Mouse (Mus musculus) neural tube, embryonic 13.5 days (tissue): ENCODE measurements around the gene Porcn. TPM values are rescaled to one million over a fixed set of nuclear protein-coding genes. Genes with fewer than 3 reads are reported as not detected.

Experiments
- ATAC-seq: fragments of 200-750 bp; cut with Nextera tagmentation; 2 replicates; pipeline ENCODE4 v1.8.0; 2017; ENCODE audit warnings: low read depth, mild to moderate bottlenecking, moderate TSS enrichment, moderate library complexity
- H3K27ac ChIP-seq: fragments of 300-500 bp; sonication (generic); replicated peaks from 2 replicates; pipeline ENCODE4 v1.5.1; 2015; ENCODE audit warnings: moderate library complexity, mild to moderate bottlenecking, inconsistent platforms
- H3K27me3 ChIP-seq: fragments of 300-500 bp; sonication (generic); 2 replicates; pipeline ENCODE4 v1.6.1; 2015; ENCODE audit warnings: mild to moderate bottlenecking, inconsistent platforms
- H3K36me3 ChIP-seq: fragments of 300-500 bp; sonication (generic); 2 replicates; pipeline ENCODE4 v1.6.1; 2015; ENCODE audit warnings: mild to moderate bottlenecking, inconsistent platforms
- H3K4me1 ChIP-seq: fragments of 300-500 bp; sonication (generic); replicated peaks from 2 replicates; pipeline ENCODE4 v1.6.1; 2015; ENCODE audit warnings: inconsistent platforms
- H3K4me2 ChIP-seq: fragments of 300-500 bp; sonication (generic); 2 replicates; pipeline ENCODE4 v1.6.1; 2015; ENCODE audit warnings: inconsistent platforms, mild to moderate bottlenecking, moderate library complexity
- H3K4me3 ChIP-seq: fragments of 300-500 bp; sonication (generic); 2 replicates; pipeline ENCODE4 v1.5.1; 2015; ENCODE audit warnings: mild to moderate bottlenecking, inconsistent platforms
- H3K9ac ChIP-seq: fragments of 300-500 bp; sonication (generic); 2 replicates; pipeline ENCODE4 v1.6.1; 2015; ENCODE audit warnings: moderate library complexity, mild to moderate bottlenecking, inconsistent platforms
- H3K9me3 ChIP-seq: fragments of 300-500 bp; sonication (generic); 2 replicates; pipeline ENCODE4 v1.6.1; 2016; ENCODE audit warnings: inconsistent platforms
- WGBS: fragments of 180-500 bp; shearing (Covaris S2); methylation state at CpG from one replicate; pipeline ENCODE4 v1.1.7; 2015; 5-methylcytosine and 5-hydroxymethylcytosine counted together
- polyA plus RNA-seq: library from polyadenylated mRNA; unstranded; fragments of >200 nt; fragmentation: Nextera tagmentation; extraction: Ambion mirVana; gene quantifications from 2 replicates; pipeline ENCODE4 v1.2.1, GENCODE M21; 2015

Porcn gene
- polyA plus RNA-seq, result 40.9 and 47.3 TPM in 2 replicates

- H3K27ac ChIP-seq, result peak within 1 kb of the TSS; percentile 74
- H3K4me1 ChIP-seq, result peaks cover 5% of the 10 kb centered on the region
- WGBS, result 8% methylated on average over 41 of the region's 46 CpGs
- ATAC-seq, result peak; percentile 95
- H3K27me3 ChIP-seq, result no peaks in the 10 kb centered on the region
- peak within 1 kb of the TSS; percentile 77 for H3K9ac ChIP-seq
- 0 out of 2 replicates have a peak, but pooled peaks cover 6% of the 10 kb centered on the region for H3K36me3 ChIP-seq
- H3K4me3 ChIP-seq, result peak within 1 kb of the TSS; percentile 52
- peak within 1 kb of the TSS; percentile 60 for H3K4me2 ChIP-seq
- no peaks in the 10 kb centered on the region for H3K9me3 ChIP-seq
Observed at GRCm38 (mm10) chrX:8206015-8206693, at the start of gene Porcn. Porcn (minus strand) TSS chrX:8206525.

GRCm38 (mm10) chrX:8255807-8256206 is 49.5 kb upstream of the Porcn start:
- no peaks in the 10 kb centered on the region for H3K36me3 ChIP-seq
- WGBS, result 62% methylated on average over 2 of the region's 6 CpGs
- no peak overlapping the region for H3K4me2 ChIP-seq
- ATAC-seq, result no peak
- H3K4me3 ChIP-seq, result no peak overlapping the region
- no peak overlapping the region for H3K9ac ChIP-seq
- no peak overlapping the region for H3K27ac ChIP-seq
- H3K9me3 ChIP-seq, result no peaks in the 10 kb centered on the region
- H3K4me1 ChIP-seq, result peaks cover 8% of the 10 kb centered on the region
- no peaks in the 10 kb centered on the region for H3K27me3 ChIP-seq

- Histone ChIP-seq H3K4me1 (peaks cover 9% of the 10 kb centered on the region), H3K36me3 (peaks cover 6% of the 10 kb centered on the region; the same call in 1 of the 2 replicates), H3K9ac (no peak overlapping the region), H3K27me3 (no peaks in the 10 kb centered on the region), H3K9me3 (no peaks in the 10 kb centered on the region), H3K27ac (no peak overlapping the region), H3K4me2 (no peak overlapping the region), H3K4me3 (no peak overlapping the region)
- WGBS, result 86% methylated on average over 2 of the region's 2 CpGs
- no peak for ATAC-seq
Observed at GRCm38 (mm10) chrX:8253711-8254110, 47.4 kb upstream of the Porcn start.

- WGBS, result 15% methylated on average over 45 of the region's 45 CpGs
- peak; percentile 94 for ATAC-seq
Observed at GRCm38 (mm10) chrX:8252334-8253285, 46.3 kb upstream of the Porcn start, which contains the start of gene Ftsj1. Ftsj1 (minus strand) TSS chrX:8252406.

GRCm38 (mm10) chrX:8251789-8252333 is 45.5 kb upstream of the Porcn start:
- Histone ChIP-seq H3K27me3 (no peaks in the 10 kb centered on the region), H3K9me3 (no peaks in the 10 kb centered on the region), H3K4me1 (peaks cover 9% of the 10 kb centered on the region), H3K27ac (no peak overlapping the region), H3K36me3 (peaks cover 7% of the 10 kb centered on the region), H3K4me2 (peak overlapping the region; percentile 63), H3K4me3 (peak overlapping the region; percentile 57), H3K9ac (peak overlapping the region; percentile 74)
- ATAC-seq, result peak; percentile 77
- 13% methylated on average over 18 of the region's 18 CpGs for WGBS

More at GRCm38 (mm10) chrX:8252334-8253285, 46.3 kb upstream of the Porcn start, which contains the start of gene Ftsj1:
- peak within 1 kb of the TSS; percentile 57 for H3K4me3 ChIP-seq
- peak within 1 kb of the TSS; percentile 74 for H3K9ac ChIP-seq
- no peaks in the 10 kb centered on the region for H3K9me3 ChIP-seq
- peaks cover 6% of the 10 kb centered on the region; the same call in 1 of the 2 replicates for H3K36me3 ChIP-seq
- peaks cover 9% of the 10 kb centered on the region for H3K4me1 ChIP-seq
- H3K27me3 ChIP-seq, result no peaks in the 10 kb centered on the region
- peak within 1 kb of the TSS; percentile 63 for H3K4me2 ChIP-seq
- H3K27ac ChIP-seq, result peak within 1 kb of the TSS; percentile 78

GRCm38 (mm10) chrX:8248542-8249120 is 42.3 kb upstream of the Porcn start:
- no peak for ATAC-seq
- 88% methylated on average over 8 of the region's 8 CpGs for WGBS
- no peak overlapping the region for H3K27ac ChIP-seq

GRCm38 (mm10) chrX:8247680-8248079 is 41.4 kb upstream of the Porcn start:
- WGBS, result 86% methylated on average over 2 of the region's 2 CpGs
- Histone ChIP-seq H3K27ac (no peak overlapping the region), H3K4me1 (peaks cover 9% of the 10 kb centered on the region), H3K27me3 (no peaks in the 10 kb centered on the region), H3K4me2 (no peak overlapping the region), H3K9ac (no peak overlapping the region), H3K36me3 (peaks cover 20% of the 10 kb centered on the region), H3K9me3 (no peaks in the 10 kb centered on the region), H3K4me3 (no peak overlapping the region)
- no peak for ATAC-seq

More at GRCm38 (mm10) chrX:8248542-8249120, 42.3 kb upstream of the Porcn start:
- no peaks in the 10 kb centered on the region for H3K9me3 ChIP-seq
- H3K4me1 ChIP-seq, result peaks cover 9% of the 10 kb centered on the region
- H3K4me3 ChIP-seq, result no peak overlapping the region
- H3K27me3 ChIP-seq, result no peaks in the 10 kb centered on the region
- no peak overlapping the region for H3K9ac ChIP-seq
- peaks cover 20% of the 10 kb centered on the region for H3K36me3 ChIP-seq
- H3K4me2 ChIP-seq, result no peak overlapping the region

- H3K27me3 ChIP-seq, result no peaks in the 10 kb centered on the region
- no peaks in the 10 kb centered on the region for H3K4me1 ChIP-seq
- ATAC-seq, result no peak
- no peaks in the 10 kb centered on the region for H3K9me3 ChIP-seq
- WGBS, result 74% methylated on average over 13 of the region's 13 CpGs
- H3K9ac ChIP-seq, result no peak overlapping the region
- H3K4me2 ChIP-seq, result no peak overlapping the region
- H3K4me3 ChIP-seq, result no peak overlapping the region
- H3K36me3 ChIP-seq, result peaks cover 17% of the 10 kb centered on the region
- no peak overlapping the region for H3K27ac ChIP-seq
Observed at GRCm38 (mm10) chrX:8238804-8239395, 32.6 kb upstream of the Porcn start.

GRCm38 (mm10) chrX:8236704-8237103 is 30.4 kb upstream of the Porcn start:
- H3K9ac ChIP-seq, result no peak overlapping the region
- H3K36me3 ChIP-seq, result peaks cover 10% of the 10 kb centered on the region
- no peak for ATAC-seq
- no peak overlapping the region for H3K4me3 ChIP-seq
- no peaks in the 10 kb centered on the region for H3K27me3 ChIP-seq
- no peak overlapping the region for H3K27ac ChIP-seq
- 85% methylated on average over 2 of the region's 2 CpGs for WGBS
- no peaks in the 10 kb centered on the region for H3K9me3 ChIP-seq
- no peak overlapping the region for H3K4me2 ChIP-seq
- H3K4me1 ChIP-seq, result no peaks in the 10 kb centered on the region

GRCm38 (mm10) chrX:8233602-8234001 is 27.3 kb upstream of the Porcn start:
- H3K36me3 ChIP-seq, result no peaks in the 10 kb centered on the region
- no peak overlapping the region for H3K27ac ChIP-seq
- ATAC-seq, result no peak
- no peaks in the 10 kb centered on the region for H3K27me3 ChIP-seq
- H3K4me3 ChIP-seq, result no peak overlapping the region
- no peaks in the 10 kb centered on the region for H3K4me1 ChIP-seq
- no peak overlapping the region for H3K9ac ChIP-seq
- no peaks in the 10 kb centered on the region for H3K9me3 ChIP-seq
- WGBS, result 77% methylated on average over 3 of the region's 3 CpGs
- no peak overlapping the region for H3K4me2 ChIP-seq

- ATAC-seq, result no peak
- Histone ChIP-seq H3K4me1 (no peaks in the 10 kb centered on the region), H3K27me3 (no peaks in the 10 kb centered on the region), H3K9me3 (no peaks in the 10 kb centered on the region), H3K27ac (no peak overlapping the region), H3K36me3 (no peaks in the 10 kb centered on the region), H3K4me3 (no peak overlapping the region), H3K9ac (no peak overlapping the region), H3K4me2 (no peak overlapping the region)
- WGBS, result 85% methylated on average over 4 of the region's 4 CpGs
Observed at GRCm38 (mm10) chrX:8230272-8230671, 23.9 kb upstream of the Porcn start.
